Mouse (Mus musculus) limb, embryonic 12.5 days (tissue): ENCODE measurements around the gene Rarres1. TPM values are rescaled to one million over a fixed set of nuclear protein-coding genes. Genes with fewer than 3 reads are reported as not detected.
A peak's percentile ranks its signal among the peaks of the same experiment; 100 is the strongest.

Experiments used
- ATAC-seq: fragments of 200-750 bp; cut with Nextera tagmentation; 2 replicates; pipeline ENCODE4 v1.8.0; 2017; ENCODE audit warnings: low read depth, moderate TSS enrichment; ENCODE audit not compliant: insufficient number of reproducible peaks, insufficient read depth, low FRiP score, low TSS enrichment
- H3K27ac ChIP-seq: fragments of 300-500 bp; sonication (generic); 2 replicates; pipeline ENCODE4 v1.5.1; 2016; ENCODE audit warnings: mild to moderate bottlenecking, moderate library complexity
- H3K27me3 ChIP-seq: fragments of 300-500 bp; sonication (generic); 2 replicates; pipeline ENCODE4 v1.6.1; 2016; ENCODE audit warnings: mild to moderate bottlenecking, moderate library complexity
- H3K36me3 ChIP-seq: fragments of 300-500 bp; sonication (generic); 2 replicates; pipeline ENCODE4 v1.6.1; 2016; ENCODE audit warnings: mild to moderate bottlenecking, moderate library complexity
- H3K4me1 ChIP-seq: fragments of 300-500 bp; sonication (generic); replicated peaks from 2 replicates; pipeline ENCODE4 v1.6.1; 2016
- H3K4me2 ChIP-seq: fragments of 300-500 bp; sonication (generic); 2 replicates; pipeline ENCODE4 v1.6.1; 2016; ENCODE audit warnings: mild to moderate bottlenecking, moderate library complexity
- H3K4me3 ChIP-seq: fragments of 300-500 bp; sonication (generic); replicated peaks from 2 replicates; pipeline ENCODE4 v1.5.1; 2016; ENCODE audit warnings: mild to moderate bottlenecking
- H3K9ac ChIP-seq: fragments of 300-500 bp; sonication (generic); replicated peaks from 2 replicates; pipeline ENCODE4 v1.6.1; 2016; ENCODE audit warnings: mild to moderate bottlenecking, moderate library complexity
- H3K9me3 ChIP-seq: fragments of 300-500 bp; sonication (generic); 2 replicates; pipeline ENCODE4 v1.6.1; 2016; ENCODE audit warnings: mild to moderate bottlenecking, moderate library complexity
- WGBS: fragments of 180-500 bp; shearing (Covaris S2); methylation state at CpG from one replicate; pipeline ENCODE4 v1.1.7; 2016; 5-methylcytosine and 5-hydroxymethylcytosine counted together
- polyA plus RNA-seq: library from polyadenylated mRNA; unstranded; fragments of >200 nt; fragmentation: Nextera tagmentation; extraction: Ambion mirVana; gene quantifications from 2 replicates; pipeline ENCODE4 v1.2.1, GENCODE M21; 2016

Rarres1 gene
- 9.2 and 14.4 TPM in 2 replicates for polyA plus RNA-seq

- Histone ChIP-seq H3K9me3 (no peaks in the 10 kb centered on the region), H3K4me2 (peak within 1 kb of the TSS; percentile 100), H3K36me3 (no peaks in the 10 kb centered on the region), H3K9ac (peak within 1 kb of the TSS; percentile 78), H3K27me3 (peaks cover 50% of the 10 kb centered on the region), H3K4me1 (peaks cover 13% of the 10 kb centered on the region), H3K4me3 (peak within 1 kb of the TSS; percentile 65), H3K27ac (no peak within 1 kb of the TSS)
- peak; percentile 22; the same call in 1 of the 2 replicates for ATAC-seq
- 2% methylated on average over 38 of the region's 38 CpGs for whole genome bisulfite sequencing
Observed at GRCm38 (mm10) chr3:67515274-67515801, at the start of gene Rarres1. Rarres1 (minus strand) TSS chr3:67515523.

GRCm38 (mm10) chr3:67564731-67565357 is 49.5 kb upstream of the Rarres1 start:
- no peak overlapping the region for H3K4me2 ChIP-seq
- no peaks in the 10 kb centered on the region for H3K4me1 ChIP-seq
- no peak for ATAC-seq
- no peaks in the 10 kb centered on the region for H3K9me3 ChIP-seq
- no peak overlapping the region for H3K27ac ChIP-seq
- H3K4me3 ChIP-seq: no peak overlapping the region
- H3K27me3 ChIP-seq: no peaks in the 10 kb centered on the region
- no peaks in the 10 kb centered on the region for H3K36me3 ChIP-seq
- WGBS: 64% methylated on average over 5 of the region's 5 CpGs
- H3K9ac ChIP-seq: no peak overlapping the region

GRCm38 (mm10) chr3:67557718-67558354 is 42.5 kb upstream of the Rarres1 start:
- Histone ChIP-seq H3K27ac (no peak overlapping the region), H3K9me3 (no peaks in the 10 kb centered on the region), H3K4me1 (peaks cover 6% of the 10 kb centered on the region; the same call in 1 of the 2 replicates), H3K4me2 (peak overlapping the region; percentile 42; the same call in 1 of the 2 replicates), H3K36me3 (no peaks in the 10 kb centered on the region), H3K27me3 (no peaks in the 10 kb centered on the region), H3K9ac (no peak overlapping the region), H3K4me3 (no peak overlapping the region)
- no peak for ATAC-seq
- WGBS: 78% methylated on average over 14 of the region's 14 CpGs

GRCm38 (mm10) chr3:67557200-67557651 is 41.9 kb upstream of the Rarres1 start:
- no peak for ATAC-seq
- WGBS: 27% methylated on average over 14 of the region's 14 CpGs
- H3K4me1 ChIP-seq: peaks cover 6% of the 10 kb centered on the region; the same call in 1 of the 2 replicates
- peak overlapping the region; percentile 42 for H3K4me2 ChIP-seq
- H3K9ac ChIP-seq: no peak overlapping the region
- no peak overlapping the region for H3K27ac ChIP-seq
- H3K36me3 ChIP-seq: no peaks in the 10 kb centered on the region
- no peak overlapping the region for H3K4me3 ChIP-seq
- no peaks in the 10 kb centered on the region for H3K27me3 ChIP-seq
- H3K9me3 ChIP-seq: no peaks in the 10 kb centered on the region

- ATAC-seq: no peak
- no peaks in the 10 kb centered on the region for H3K9me3 ChIP-seq
- H3K4me3 ChIP-seq: no peak overlapping the region
- H3K36me3 ChIP-seq: no peaks in the 10 kb centered on the region
- peaks cover 6% of the 10 kb centered on the region; the same call in 1 of the 2 replicates for H3K4me1 ChIP-seq
- H3K4me2 ChIP-seq: no peak overlapping the region
- WGBS: 90% methylated on average over 5 of the region's 5 CpGs
- H3K27me3 ChIP-seq: no peaks in the 10 kb centered on the region
- no peak overlapping the region for H3K9ac ChIP-seq
- no peak overlapping the region for H3K27ac ChIP-seq
Observed at GRCm38 (mm10) chr3:67555211-67555610, 39.9 kb upstream of the Rarres1 start.

DNA sequence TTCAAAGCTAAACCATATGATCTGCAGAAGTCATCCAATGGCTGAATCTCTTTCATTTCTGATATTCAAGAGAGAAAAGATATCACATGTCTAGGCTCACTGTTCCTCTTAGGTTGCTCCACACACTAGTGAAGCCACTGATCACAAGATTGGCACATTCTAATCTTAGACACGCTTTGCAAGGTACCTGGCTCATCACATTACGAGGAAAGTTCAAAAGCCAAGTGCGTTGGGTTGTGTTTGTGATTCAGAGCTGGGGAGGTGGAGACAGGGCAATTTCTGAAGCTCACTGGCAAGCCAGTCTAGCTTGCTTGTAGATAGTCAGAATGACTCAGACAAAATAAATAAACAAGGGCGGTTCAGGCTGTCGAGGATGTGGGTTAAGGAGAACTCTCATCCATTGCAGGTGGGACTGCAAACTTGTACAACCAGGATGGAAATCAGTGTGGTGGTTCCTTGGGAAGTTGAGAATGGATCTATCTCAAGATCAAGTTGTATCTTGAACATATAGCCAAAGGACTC is 38.7 kb upstream of the Rarres1 start:
- 83% methylated on average over 5 of the region's 5 CpGs for WGBS
- no peak for ATAC-seq

DNA sequence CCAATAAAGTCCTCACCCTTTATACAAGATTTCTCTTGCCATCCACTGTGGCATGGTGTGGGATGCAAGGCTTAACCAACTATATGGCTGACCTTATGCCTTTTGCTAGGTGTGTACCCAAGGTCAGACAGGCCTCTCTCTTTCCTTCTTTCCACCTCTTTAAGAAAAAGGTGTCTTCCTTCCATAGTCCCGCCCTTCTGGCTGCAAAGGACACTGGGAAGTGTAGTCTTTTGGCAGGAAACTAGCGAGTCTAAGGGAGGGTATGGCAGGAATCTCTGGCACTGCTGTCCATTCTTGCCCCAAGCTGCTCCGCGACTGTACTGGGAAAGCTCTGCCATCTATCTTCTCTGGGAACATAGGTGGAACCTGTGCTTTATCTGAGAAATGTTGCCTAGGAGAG is 38.0 kb upstream of the Rarres1 start:
- Histone ChIP-seq H3K9me3 (no peaks in the 10 kb centered on the region), H3K4me2 (no peak overlapping the region), H3K36me3 (no peaks in the 10 kb centered on the region), H3K4me3 (no peak overlapping the region), H3K9ac (no peak overlapping the region), H3K4me1 (peaks cover 6% of the 10 kb centered on the region; the same call in 1 of the 2 replicates), H3K27ac (no peak overlapping the region), H3K27me3 (no peaks in the 10 kb centered on the region)
- no peak for ATAC-seq
- WGBS: 41% methylated on average over 4 of the region's 4 CpGs

More for the DNA sequence above, 38.7 kb upstream of the Rarres1 start:
- no peaks in the 10 kb centered on the region for H3K27me3 ChIP-seq
- no peaks in the 10 kb centered on the region for H3K36me3 ChIP-seq
- no peak overlapping the region for H3K9ac ChIP-seq
- no peaks in the 10 kb centered on the region for H3K9me3 ChIP-seq
- no peak overlapping the region for H3K27ac ChIP-seq
- no peak overlapping the region for H3K4me3 ChIP-seq
- H3K4me2 ChIP-seq: no peak overlapping the region
- peaks cover 6% of the 10 kb centered on the region; the same call in 1 of the 2 replicates for H3K4me1 ChIP-seq

- 77% methylated on average over 3 of the region's 3 CpGs for WGBS
- Histone ChIP-seq H3K27ac (no peak overlapping the region), H3K9ac (no peak overlapping the region), H3K36me3 (no peaks in the 10 kb centered on the region), H3K4me2 (no peak overlapping the region), H3K27me3 (no peaks in the 10 kb centered on the region), H3K9me3 (no peaks in the 10 kb centered on the region), H3K4me3 (no peak overlapping the region), H3K4me1 (no peaks in the 10 kb centered on the region)
- no peak for ATAC-seq
Observed at GRCm38 (mm10) chr3:67551193-67551592, 35.9 kb upstream of the Rarres1 start.

- H3K9me3 ChIP-seq: no peaks in the 10 kb centered on the region
- 89% methylated on average over 8 of the region's 8 CpGs for WGBS
- H3K36me3 ChIP-seq: no peaks in the 10 kb centered on the region
- ATAC-seq: no peak
- H3K4me3 ChIP-seq: no peak overlapping the region
- no peak overlapping the region for H3K4me2 ChIP-seq
- H3K27me3 ChIP-seq: no peaks in the 10 kb centered on the region
- no peaks in the 10 kb centered on the region for H3K4me1 ChIP-seq
- H3K27ac ChIP-seq: no peak overlapping the region
- no peak overlapping the region for H3K9ac ChIP-seq
Observed at GRCm38 (mm10) chr3:67543630-67544029, 28.3 kb upstream of the Rarres1 start.

DNA sequence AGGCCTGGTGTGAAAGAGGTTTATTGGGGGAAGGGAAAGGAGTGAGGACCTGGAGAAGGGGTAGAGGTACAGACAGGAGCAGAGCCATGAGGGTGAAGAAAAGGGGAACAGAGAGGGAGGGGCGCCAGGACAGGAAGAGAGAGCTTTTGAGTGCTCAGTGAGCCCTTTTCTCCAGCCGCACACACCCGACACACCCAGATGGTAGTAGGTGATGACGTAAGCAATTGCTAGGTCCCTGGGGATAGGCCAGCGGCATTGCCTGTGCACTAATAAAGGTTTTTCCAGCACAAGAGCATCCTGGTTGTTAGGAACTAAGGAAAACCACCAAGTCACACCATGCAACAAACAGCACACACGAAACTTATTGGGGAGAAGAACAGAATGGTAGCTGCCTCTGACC is 9.4 kb upstream of the Rarres1 start:
- no peak for ATAC-seq
- Histone ChIP-seq H3K9me3 (no peaks in the 10 kb centered on the region), H3K36me3 (no peaks in the 10 kb centered on the region), H3K27ac (no peak overlapping the region), H3K27me3 (no peaks in the 10 kb centered on the region), H3K9ac (no peak overlapping the region), H3K4me3 (no peak overlapping the region), H3K4me1 (peaks cover 9% of the 10 kb centered on the region; the same call in 1 of the 2 replicates), H3K4me2 (no peak overlapping the region)
- 63% methylated on average over 6 of the region's 6 CpGs for WGBS

GRCm38 (mm10) chr3:67522709-67523108 is 7.4 kb upstream of the Rarres1 start:
- H3K9me3 ChIP-seq: no peaks in the 10 kb centered on the region
- 81% methylated on average over 8 of the region's 8 CpGs for WGBS
- H3K27me3 ChIP-seq: peaks cover 8% of the 10 kb centered on the region; the same call in 1 of the 2 replicates
- no peak overlapping the region for H3K4me3 ChIP-seq
- peaks cover 9% of the 10 kb centered on the region; the same call in 1 of the 2 replicates for H3K4me1 ChIP-seq
- no peak overlapping the region for H3K4me2 ChIP-seq
- no peaks in the 10 kb centered on the region for H3K36me3 ChIP-seq
- H3K27ac ChIP-seq: no peak overlapping the region
- no peak for ATAC-seq
- H3K9ac ChIP-seq: no peak overlapping the region
